Mouse (Mus musculus): ENCODE results near the gene Taf5l. TPM values are rescaled to one million over a fixed set of nuclear protein-coding genes. Genes with fewer than 3 reads are reported as not detected.

Taf5l gene
- polyA plus RNA-seq, 1 experiment from 2014 or later: 41.6 TPM

GRCm38 (mm10) chr8:123948942-123949685 lies 72.1 kb downstream of the Taf5l start, which contains the start of gene Nup133:
Nup133 (minus strand) TSS chr8:123949265.
- DNase-seq (ENCODE audit: low spot score): peak; percentile 99
- peak within 1 kb of the TSS; percentile 96 for H3K4me3 ChIP-seq
- H3K27ac ChIP-seq (replicated peaks): peak within 1 kb of the TSS; percentile 89
- no peaks in the 10 kb centered on the region for H3K9me3 ChIP-seq (replicated peaks)
- under 1% methylated on average over 77 of the region's 77 CpGs for WGBS
- H3K27me3 ChIP-seq (ENCODE audit: low read depth, poor library complexity, severe bottlenecking): no peaks in the 10 kb centered on the region
- peaks cover 34% of the 10 kb centered on the region for H3K36me3 ChIP-seq
- H3K4me1 ChIP-seq: peaks cover 17% of the 10 kb centered on the region

MicroRNAs within 50 kb of the gene (microRNA counts, 519-probe panel; counts per million panel counts)
- microRNA mmu-miR-1967: not detected

Small RNAs within 50 kb of the gene (microRNA-seq; reads per million reads assigned to microRNA genes)
- not detected for gene Mir1967

Other genes with a start within 250 kb of the Taf5l start
- gene Rab4a, start 215.4 kb downstream of the Taf5l start, polyA plus RNA-seq (2016; fragmentation: Nextera tagmentation; extraction: Ambion mirVana): 67.6 and 71.0 TPM in 2 replicates
- gene Ccsap, start 161.2 kb downstream of the Taf5l start, polyA plus RNA-seq (2016; fragmentation: Nextera tagmentation; extraction: Ambion mirVana): 7.8 and 8.6 TPM in 2 replicates
- 0.23 and 0.87 TPM in 2 replicates for gene Acta1, start 126.6 kb downstream of the Taf5l start, polyA plus RNA-seq (2016; fragmentation: Nextera tagmentation; extraction: Ambion mirVana)
- 54.5 and 56.1 TPM in 2 replicates for gene Nup133, start 72.1 kb downstream of the Taf5l start, polyA plus RNA-seq (2016; fragmentation: Nextera tagmentation; extraction: Ambion mirVana)
- 18.5 and 19.3 TPM in 2 replicates for gene Abcb10, start 38.3 kb downstream of the Taf5l start, polyA plus RNA-seq (2016; fragmentation: Nextera tagmentation; extraction: Ambion mirVana)
- 6.7 and 7.1 TPM in 2 replicates for gene Urb2, start 111 bp upstream of the Taf5l start, polyA plus RNA-seq (2016; fragmentation: Nextera tagmentation; extraction: Ambion mirVana)
- gene Galnt2, start 210.0 kb upstream of the Taf5l start, polyA plus RNA-seq (2016; fragmentation: Nextera tagmentation; extraction: Ambion mirVana): 35.3 and 47.5 TPM in 2 replicates